Mouse (Mus musculus) forebrain, embryonic 13.5 days (tissue): Measurements from ENCODE around the gene Adgrl1. TPM values are rescaled to one million over a fixed set of nuclear protein-coding genes. Genes with fewer than 3 reads are reported as not detected.
A peak's percentile ranks its signal among the peaks of the same experiment; 100 is the strongest.

Experiments
- ATAC-seq: fragments of 200-750 bp; cut with Nextera tagmentation; 2 replicates; pipeline ENCODE4 v1.8.0; 2017
- H3K27ac ChIP-seq: fragments of 300-500 bp; sonication (generic); 2 replicates; pipeline ENCODE4 v1.5.1; 2015; ENCODE audit warnings: inconsistent platforms, mild to moderate bottlenecking, moderate library complexity
- H3K27me3 ChIP-seq: fragments of 300-500 bp; sonication (generic); 2 replicates; pipeline ENCODE4 v1.6.1; 2015; ENCODE audit warnings: mild to moderate bottlenecking, inconsistent platforms
- H3K36me3 ChIP-seq: fragments of 300-500 bp; sonication (generic); 2 replicates; pipeline ENCODE4 v1.6.1; 2015; ENCODE audit warnings: mild to moderate bottlenecking, inconsistent platforms; ENCODE audit not compliant: poor library complexity, severe bottlenecking
- H3K4me1 ChIP-seq: fragments of 300-500 bp; sonication (generic); 2 replicates; pipeline ENCODE4 v1.6.1; 2015; ENCODE audit warnings: inconsistent platforms
- H3K4me2 ChIP-seq: fragments of 300-500 bp; sonication (generic); 2 replicates; pipeline ENCODE4 v1.6.1; 2015; ENCODE audit warnings: inconsistent platforms, mild to moderate bottlenecking, moderate library complexity
- H3K4me3 ChIP-seq: fragments of 300-500 bp; sonication (generic); 2 replicates; pipeline ENCODE4 v1.5.1; 2015; ENCODE audit warnings: mild to moderate bottlenecking, inconsistent platforms
- H3K9ac ChIP-seq: fragments of 300-500 bp; sonication (generic); 2 replicates; pipeline ENCODE4 v1.6.1; 2015; ENCODE audit warnings: mild to moderate bottlenecking, inconsistent platforms
- H3K9me3 ChIP-seq: fragments of 300-500 bp; sonication (generic); replicated peaks from 2 replicates; pipeline ENCODE4 v1.6.1; 2016; ENCODE audit warnings: inconsistent platforms
- WGBS: fragments of 180-500 bp; shearing (Covaris S2); methylation state at CpG from one replicate; pipeline ENCODE4 v1.1.7; 2015; 5-methylcytosine and 5-hydroxymethylcytosine counted together
- polyA plus RNA-seq: library from polyadenylated mRNA; unstranded; fragments of >200 nt; fragmentation: Nextera tagmentation; extraction: Ambion mirVana; gene quantifications from 2 replicates; pipeline ENCODE4 v1.2.1, GENCODE M21; 2015

Adgrl1 gene
- polyA plus RNA-seq = 32.8 and 38.5 TPM in 2 replicates

DNA sequence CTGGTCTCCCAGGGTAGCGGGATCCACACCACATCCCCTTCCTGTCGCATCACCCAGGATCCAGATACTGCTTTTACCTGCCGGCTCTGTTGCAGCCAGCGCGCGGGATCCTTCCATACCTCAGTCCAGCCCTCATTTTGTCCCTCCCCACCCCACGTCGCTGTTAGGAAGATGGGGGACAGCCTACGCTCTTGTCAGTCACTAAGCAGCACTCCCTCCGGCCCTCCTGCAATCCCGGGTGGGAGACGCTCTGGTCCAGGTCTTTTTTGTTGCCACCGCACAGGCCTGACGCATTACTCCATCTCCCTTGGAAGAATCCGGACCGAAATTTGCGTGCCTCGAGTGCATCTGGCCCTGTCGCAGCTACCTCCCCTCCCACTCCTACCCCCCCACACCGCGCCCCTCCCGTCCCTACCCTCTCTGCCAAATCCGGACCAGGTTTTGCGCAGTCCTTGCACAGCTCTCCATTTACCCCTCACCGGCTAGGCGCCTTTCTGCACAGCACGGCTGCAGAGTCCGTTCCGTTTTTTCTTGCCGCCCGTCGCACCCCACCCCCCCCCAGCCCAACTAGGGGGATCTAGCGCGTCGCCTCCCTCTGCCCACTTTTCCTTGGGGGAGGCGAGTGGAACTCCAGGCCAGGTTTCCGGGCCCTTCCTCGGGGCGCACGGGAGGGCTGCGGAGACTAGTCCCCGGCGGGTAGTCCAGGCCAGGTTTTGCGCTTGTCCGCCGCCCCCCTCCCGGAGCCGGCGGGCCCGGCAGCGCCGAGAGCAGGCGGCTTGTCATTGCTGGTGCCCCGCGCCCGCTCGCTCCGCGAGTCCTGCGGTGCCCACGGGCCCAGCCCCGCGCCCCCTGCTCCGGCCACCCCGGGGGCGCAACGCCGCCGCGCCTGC lies at the start of gene Adgrl1:
Adgrl1 (plus strand) TSS at position 743 of the 890 bp plus-strand sequence.
- Histone ChIP-seq H3K4me2 (peak within 1 kb of the TSS; percentile 77), H3K27me3 (peaks cover 15% of the 10 kb centered on the region; the same call in 1 of the 2 replicates), H3K4me3 (peak within 1 kb of the TSS; percentile 71), H3K4me1 (peaks cover 52% of the 10 kb centered on the region), H3K27ac (peak within 1 kb of the TSS; percentile 99), H3K9me3 (no peaks in the 10 kb centered on the region), H3K36me3 (no peaks in the 10 kb centered on the region), H3K9ac (peak within 1 kb of the TSS; percentile 92)
- under 1% methylated on average over 66 of the region's 70 CpGs for WGBS
- ATAC-seq = peak; percentile 93

DNA sequence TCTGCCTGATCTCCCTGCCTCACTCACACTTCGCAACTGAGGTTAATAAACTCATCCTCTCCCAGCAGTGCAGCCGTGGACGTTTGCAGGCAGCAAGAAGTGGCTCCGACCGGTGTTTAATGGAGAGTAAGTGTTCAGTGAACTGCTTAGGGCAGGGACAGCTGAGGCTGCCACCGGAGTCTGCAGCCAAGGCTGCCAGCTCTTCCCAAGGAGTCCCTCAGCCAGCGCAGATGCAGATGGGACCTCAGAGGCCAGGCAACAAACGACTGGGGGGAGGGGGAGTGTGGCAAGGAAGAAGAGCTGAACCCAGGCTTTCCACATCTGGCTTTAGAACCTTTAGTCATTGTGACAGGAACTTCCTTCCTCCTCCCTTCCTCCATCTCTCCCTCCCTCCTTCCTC lies 47.6 kb upstream of the Adgrl1 start:
- Histone ChIP-seq H3K27me3 (no peaks in the 10 kb centered on the region), H3K9ac (no peak overlapping the region), H3K4me1 (0 out of 2 replicates have a peak, but pooled peaks cover 2% of the 10 kb centered on the region), H3K4me3 (no peak overlapping the region), H3K4me2 (no peak overlapping the region), H3K27ac (no peak overlapping the region), H3K36me3 (no peaks in the 10 kb centered on the region), H3K9me3 (peaks cover 9% of the 10 kb centered on the region)
- WGBS = 21% methylated on average over 8 of the region's 8 CpGs
- ATAC-seq = no peak

DNA sequence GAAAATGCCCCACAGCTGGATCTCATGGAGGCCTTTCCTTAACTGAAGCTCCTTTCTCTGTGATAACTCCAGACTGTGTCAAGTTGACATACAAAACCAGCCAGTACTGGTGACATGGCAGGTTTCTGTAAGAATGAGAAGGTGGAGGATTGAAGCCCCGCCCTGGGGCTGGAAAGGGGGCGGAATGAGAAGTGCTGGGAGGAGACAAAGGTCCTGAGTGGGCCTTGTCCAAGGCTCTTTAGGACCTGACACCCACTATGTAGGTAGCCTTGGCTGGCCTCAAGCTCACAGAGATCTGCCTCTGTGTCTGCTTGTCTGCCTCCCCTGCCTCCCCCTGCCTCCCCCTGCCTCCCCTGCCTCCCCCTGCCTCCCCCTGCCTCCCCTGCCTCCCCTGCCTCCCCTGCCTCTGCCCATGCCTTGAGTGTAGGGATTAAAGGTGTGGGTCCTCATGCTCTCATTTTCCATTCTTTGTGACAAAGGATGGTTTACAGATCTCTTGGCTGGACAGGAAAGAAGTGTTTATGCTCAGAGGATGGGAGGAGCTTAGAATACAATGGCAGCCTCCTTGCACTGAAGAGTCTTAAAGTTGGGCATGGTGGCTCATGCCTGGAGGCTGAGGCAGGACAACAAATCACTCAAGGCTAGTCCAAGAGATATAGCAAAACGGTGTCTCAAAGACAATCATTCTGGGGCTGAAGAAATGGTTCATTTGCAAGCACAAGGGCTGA lies 46.4 kb upstream of the Adgrl1 start:
- Histone ChIP-seq H3K4me3 (no peak overlapping the region), H3K4me2 (no peak overlapping the region), H3K9me3 (no peaks in the 10 kb centered on the region; the same call in 1 of the 2 replicates), H3K36me3 (no peaks in the 10 kb centered on the region), H3K4me1 (0 out of 2 replicates have a peak, but pooled peaks cover 2% of the 10 kb centered on the region), H3K27me3 (no peaks in the 10 kb centered on the region), H3K27ac (no peak overlapping the region), H3K9ac (no peak overlapping the region)
- WGBS = 71% methylated on average over 3 of the region's 3 CpGs
- no peak for ATAC-seq

DNA sequence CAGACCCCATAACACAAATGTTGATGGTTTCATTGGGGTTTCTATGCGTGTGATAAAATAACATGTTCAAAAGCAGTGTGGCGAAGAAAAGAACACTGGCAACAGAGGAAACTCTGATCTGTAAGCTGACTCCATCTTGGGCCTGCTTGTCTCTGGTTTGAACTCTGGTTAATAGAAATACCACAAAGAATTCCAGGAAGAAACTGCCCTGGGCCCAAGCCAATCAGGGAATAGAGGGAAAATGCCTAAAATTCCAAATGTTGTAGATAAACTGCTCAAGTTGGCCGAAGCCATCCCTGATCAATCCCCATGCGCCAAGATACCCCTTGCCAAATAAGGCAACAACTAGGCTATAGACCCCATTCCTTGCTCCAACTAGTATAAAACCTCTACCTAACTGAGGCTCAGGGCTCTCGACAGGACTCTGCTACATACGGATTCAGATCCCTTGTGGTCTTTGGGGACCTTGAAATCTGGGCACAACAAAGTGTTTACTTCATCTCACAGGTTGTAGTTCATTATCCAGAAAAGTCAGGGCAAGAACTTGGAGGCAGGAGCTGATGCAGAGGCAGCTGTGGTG lies 43.3 kb upstream of the Adgrl1 start:
- Histone ChIP-seq H3K4me2 (no peak overlapping the region), H3K36me3 (no peaks in the 10 kb centered on the region), H3K4me3 (no peak overlapping the region), H3K9me3 (no peaks in the 10 kb centered on the region), H3K27me3 (no peaks in the 10 kb centered on the region), H3K4me1 (0 out of 2 replicates have a peak, but pooled peaks cover 2% of the 10 kb centered on the region), H3K9ac (no peak overlapping the region), H3K27ac (no peak overlapping the region)
- 91% methylated on average over 6 of the region's 6 CpGs for WGBS
- no peak for ATAC-seq

DNA sequence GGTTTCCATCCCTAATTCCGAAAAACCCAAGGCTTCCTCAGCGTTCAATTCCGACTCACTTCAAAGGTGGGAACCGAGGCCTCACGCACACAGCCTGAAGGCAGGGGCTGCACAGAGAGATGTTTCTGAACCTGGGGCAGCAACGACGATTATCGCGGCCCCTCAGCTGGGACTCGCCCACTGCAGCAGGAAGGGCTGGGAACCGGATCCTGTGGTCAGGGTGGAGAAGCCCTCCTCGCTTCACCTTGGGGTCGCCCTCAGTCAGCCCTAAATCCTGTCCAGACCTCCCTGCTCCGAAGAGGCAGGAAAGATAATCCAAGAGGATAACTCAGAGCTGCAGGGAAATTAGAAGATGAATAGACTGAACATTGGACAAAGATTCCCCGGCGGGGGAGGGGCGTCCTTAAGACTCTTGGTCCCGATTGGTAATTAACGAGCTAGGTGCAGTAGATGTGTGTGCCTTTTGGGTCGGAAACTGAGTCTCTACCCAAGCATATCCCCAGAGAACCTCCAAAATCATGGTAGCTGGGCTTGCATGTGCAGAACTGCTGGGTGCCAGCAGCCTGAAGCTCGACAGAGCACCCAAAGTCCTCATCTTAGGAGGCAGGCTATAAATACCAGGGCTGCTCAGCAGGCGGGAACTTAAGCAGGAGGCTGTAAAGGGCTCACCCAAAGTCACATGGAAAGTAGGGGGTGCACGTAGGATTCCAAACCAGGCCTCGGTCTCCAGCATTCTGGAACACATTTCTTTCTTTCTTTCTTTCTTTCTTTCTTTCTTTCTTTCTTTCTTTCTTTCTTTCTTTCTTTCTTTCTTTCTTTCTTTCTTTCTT lies 37.3 kb upstream of the Adgrl1 start:
- WGBS = 5% methylated on average over 24 of the region's 24 CpGs

DNA sequence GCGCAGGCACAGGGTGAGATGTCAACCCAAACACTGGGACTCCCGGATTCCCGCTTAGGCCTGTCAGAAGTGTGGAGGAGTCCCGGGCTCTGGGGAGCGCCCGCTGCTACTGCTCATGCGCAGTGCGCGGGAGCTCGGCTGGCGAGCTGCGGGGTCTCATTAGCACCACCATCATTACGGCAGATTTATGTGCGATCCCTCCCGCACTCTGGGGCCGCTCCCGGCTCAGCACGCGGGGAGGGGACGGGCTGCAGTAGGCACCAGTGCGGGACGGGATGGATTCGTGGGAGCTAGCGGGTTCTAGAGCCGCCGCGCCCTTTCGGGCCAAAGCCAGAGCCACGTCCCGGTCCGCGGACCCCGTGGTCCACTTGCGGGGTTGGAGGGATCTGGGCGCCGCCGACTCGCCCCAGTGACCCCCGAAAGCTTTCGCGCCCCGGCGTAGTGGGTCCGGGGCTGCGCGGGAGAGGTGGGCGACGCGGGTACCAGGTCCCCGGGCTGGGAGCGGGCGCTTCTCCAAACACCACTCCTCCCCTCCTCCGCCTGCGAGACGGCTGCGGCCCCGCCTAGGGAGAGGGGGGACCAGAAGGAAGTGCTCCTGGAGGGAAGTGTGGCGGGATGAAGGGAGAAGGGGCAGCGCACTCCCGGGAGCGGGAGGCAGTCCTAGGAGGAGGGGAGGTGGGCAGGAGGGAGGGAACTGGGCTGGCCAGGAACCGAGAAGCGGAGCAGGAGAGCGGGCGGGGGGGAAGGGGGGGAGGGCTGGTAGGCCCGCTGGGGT lies 24.8 kb upstream of the Adgrl1 start:
- Histone ChIP-seq H3K4me2 (peak overlapping the region; percentile 91), H3K4me1 (peaks cover 24% of the 10 kb centered on the region), H3K27ac (peak overlapping the region; percentile 86), H3K27me3 (peaks cover 10% of the 10 kb centered on the region; the same call in 1 of the 2 replicates), H3K36me3 (no peaks in the 10 kb centered on the region), H3K9ac (peak overlapping the region; percentile 84), H3K4me3 (peak overlapping the region; percentile 69), H3K9me3 (no peaks in the 10 kb centered on the region)
- ATAC-seq = peak; percentile 87
- under 1% methylated on average over 55 of the region's 66 CpGs for WGBS

More for the DNA sequence above, 37.3 kb upstream of the Adgrl1 start:
- peaks cover 9% of the 10 kb centered on the region; the same call in 1 of the 2 replicates for H3K27me3 ChIP-seq
- no peaks in the 10 kb centered on the region for H3K36me3 ChIP-seq
- H3K9me3 ChIP-seq = no peaks in the 10 kb centered on the region
- H3K4me3 ChIP-seq = peak overlapping the region; percentile 26
- H3K27ac ChIP-seq = no peak overlapping the region
- peak overlapping the region; percentile 46 for H3K9ac ChIP-seq
- H3K4me1 ChIP-seq = 0 out of 2 replicates have a peak, but pooled peaks cover 6% of the 10 kb centered on the region
- 0 out of 2 replicates have a peak, but pooled peaks have one; percentile 27 for ATAC-seq
- H3K4me2 ChIP-seq = peak overlapping the region; percentile 55

DNA sequence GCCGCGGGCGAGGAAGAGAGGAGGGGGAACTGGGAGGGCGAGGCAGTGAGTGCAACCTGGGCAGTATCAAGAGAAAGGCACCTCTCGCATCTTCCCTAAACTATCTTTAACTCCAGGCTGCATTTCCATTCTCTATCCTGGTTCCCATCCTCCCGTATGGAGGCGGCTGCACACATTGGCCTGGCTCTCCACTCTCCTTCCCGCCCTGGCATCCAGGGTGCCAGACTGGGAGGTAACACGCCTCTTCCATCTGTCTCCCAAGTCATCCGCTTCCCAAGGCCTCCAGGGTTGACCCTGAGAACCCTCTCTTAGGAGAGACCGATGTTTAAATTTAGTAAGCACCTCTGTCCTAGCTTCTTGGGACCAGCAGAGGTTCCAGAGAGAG lies 24.3 kb upstream of the Adgrl1 start:
- H3K27ac ChIP-seq = peak overlapping the region; percentile 86
- H3K36me3 ChIP-seq = no peaks in the 10 kb centered on the region
- H3K4me2 ChIP-seq = peak overlapping the region; percentile 91
- peaks cover 24% of the 10 kb centered on the region for H3K4me1 ChIP-seq
- peak; percentile 75 for ATAC-seq
- H3K4me3 ChIP-seq = peak overlapping the region; percentile 69
- H3K27me3 ChIP-seq = peaks cover 10% of the 10 kb centered on the region; the same call in 1 of the 2 replicates
- peak overlapping the region; percentile 84 for H3K9ac ChIP-seq
- WGBS = 0% methylated on average over 7 of the region's 11 CpGs
- H3K9me3 ChIP-seq = no peaks in the 10 kb centered on the region

DNA sequence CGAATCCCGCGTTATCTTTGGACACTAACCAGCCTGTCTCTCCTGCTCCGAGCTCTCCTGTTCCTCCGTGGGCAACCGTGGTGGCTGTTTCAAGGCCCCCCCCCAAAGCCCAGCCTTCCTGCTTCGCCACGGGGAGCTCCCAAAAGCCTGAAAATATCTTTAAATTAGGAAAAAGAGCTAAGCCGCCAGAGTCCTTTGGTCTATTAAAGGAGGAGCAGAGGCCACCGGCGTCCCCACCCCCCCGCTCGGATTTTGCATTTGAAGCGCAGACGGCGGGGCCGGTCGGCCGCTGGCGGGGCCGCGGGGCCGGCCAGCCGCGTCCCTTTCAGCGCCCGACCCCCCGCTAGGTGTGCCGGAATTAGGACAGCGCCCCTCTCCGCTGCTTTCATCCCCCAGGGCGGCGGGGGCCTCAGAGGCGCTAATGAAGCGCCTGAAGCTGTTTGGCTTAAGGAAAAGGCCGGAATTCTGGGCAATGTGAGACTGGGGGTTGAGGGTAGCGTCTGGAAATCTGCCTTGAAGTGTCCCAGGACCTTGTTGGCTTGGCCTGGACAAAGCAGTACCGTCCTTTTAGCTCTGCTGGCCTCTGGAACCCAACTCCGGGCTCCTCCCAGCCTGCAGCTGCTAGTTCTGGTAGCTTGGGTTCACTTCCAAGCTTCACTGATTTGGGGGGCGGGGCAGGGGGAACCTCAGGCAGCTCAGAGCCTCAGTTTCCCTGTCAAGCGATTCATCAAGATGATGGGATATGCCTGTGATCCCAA lies 23.6 kb upstream of the Adgrl1 start:
- under 1% methylated on average over 41 of the region's 41 CpGs for WGBS
- Histone ChIP-seq H3K4me2 (peak overlapping the region; percentile 91), H3K36me3 (no peaks in the 10 kb centered on the region), H3K4me3 (peak overlapping the region; percentile 69), H3K27me3 (peaks cover 10% of the 10 kb centered on the region; the same call in 1 of the 2 replicates), H3K9me3 (no peaks in the 10 kb centered on the region), H3K27ac (peak overlapping the region; percentile 86), H3K4me1 (peaks cover 24% of the 10 kb centered on the region), H3K9ac (peak overlapping the region; percentile 84)
- peak; percentile 12; the same call in 1 of the 2 replicates for ATAC-seq

DNA sequence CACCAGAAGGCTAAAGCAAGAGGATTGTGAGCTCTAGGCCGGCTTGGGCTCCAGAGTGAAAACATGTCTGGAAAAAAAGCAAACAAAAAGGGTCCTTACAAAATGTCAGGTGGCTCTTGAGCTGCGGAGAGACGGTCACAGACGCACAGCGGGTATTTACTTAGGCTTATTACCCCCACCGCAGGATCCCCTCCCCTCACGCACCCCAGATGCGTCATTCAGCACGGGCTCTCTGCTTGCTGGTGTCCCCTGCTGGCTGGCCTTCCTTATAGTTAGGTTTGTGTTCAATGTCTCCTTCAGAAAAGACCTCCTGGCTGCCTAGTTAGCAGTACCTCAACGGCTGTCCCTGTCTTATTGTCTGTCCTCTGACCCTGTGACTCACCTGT lies 23.1 kb upstream of the Adgrl1 start:
- Histone ChIP-seq H3K27ac (no peak overlapping the region), H3K9ac (no peak overlapping the region), H3K36me3 (no peaks in the 10 kb centered on the region), H3K4me2 (peak overlapping the region; percentile 91), H3K4me1 (peaks cover 24% of the 10 kb centered on the region), H3K4me3 (no peak overlapping the region), H3K27me3 (peaks cover 10% of the 10 kb centered on the region; the same call in 1 of the 2 replicates), H3K9me3 (no peaks in the 10 kb centered on the region)
- no peak; the same call in 1 of the 2 replicates for ATAC-seq
- WGBS = 3% methylated on average over 10 of the region's 10 CpGs

DNA sequence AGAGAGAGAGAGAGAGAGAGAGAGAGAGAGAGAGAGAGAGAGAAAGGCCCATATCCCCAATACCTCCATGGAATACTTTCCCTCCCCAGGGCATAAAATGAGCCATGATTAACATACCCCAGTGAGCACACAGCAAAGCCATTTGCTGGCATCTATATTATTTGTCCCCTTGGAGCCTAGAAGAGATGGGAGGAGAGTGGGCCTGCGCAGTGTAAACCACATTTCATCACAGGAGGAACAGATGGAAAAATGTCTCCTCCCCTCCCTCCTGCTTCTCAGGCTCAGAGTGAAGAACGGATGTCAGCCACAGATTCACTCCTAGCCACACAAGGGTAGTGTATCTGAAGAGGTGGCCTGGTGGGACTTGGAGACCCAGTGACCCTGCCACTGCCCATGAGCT lies 11.5 kb upstream of the Adgrl1 start:
- Histone ChIP-seq H3K27ac (no peak overlapping the region; the same call in 1 of the 2 replicates), H3K27me3 (peaks cover 2% of the 10 kb centered on the region), H3K4me1 (no peaks in the 10 kb centered on the region), H3K36me3 (no peaks in the 10 kb centered on the region), H3K4me3 (no peak overlapping the region), H3K4me2 (no peak overlapping the region), H3K9me3 (no peaks in the 10 kb centered on the region), H3K9ac (no peak overlapping the region)
- peak; percentile 65; the same call in 1 of the 2 replicates for ATAC-seq
- 76% methylated on average over 2 of the region's 2 CpGs for WGBS
